Mouse (Mus musculus) megakaryocyte, embryonic 14.5 days (primary cell): Measurements from ENCODE around the gene Cit.

ENCODE experiments used
- FLI1 ChIP-seq: IDR thresholded peaks from 2 replicates; pipeline ENCODE4 v1.6.1; 2012; ENCODE audit warnings: low read length, inconsistent platforms, mixed read lengths
- GATA1 ChIP-seq: IDR thresholded peaks from 3 replicates; pipeline ENCODE4 v1.6.1; 2012; ENCODE audit warnings: mixed read lengths, low read length, inconsistent platforms, borderline replicate concordance

GRCm38 (mm10) chr5:116052171-116052570 is 207.1 kb downstream of the Cit start:
- TF ChIP-seq GATA1 (no peak), FLI1 (no peak)
